Mouse (Mus musculus) olfactory bulb, adult 2 months (tissue): Measurements from ENCODE around the gene Atg4a.

Source experiments
- CTCF ChIP-seq: fragments of 200-500 bp; IDR thresholded peaks from 2 replicates; pipeline ENCODE4 v1.5.1; 2012; ENCODE audit warnings: low read depth, mild to moderate bottlenecking, low read length, moderate library complexity; ENCODE audit not compliant: insufficient read depth
- POLR2A ChIP-seq: fragments of 200-500 bp; IDR thresholded peaks from 2 replicates; pipeline ENCODE4 v1.6.1; 2012; ENCODE audit warnings: mild to moderate bottlenecking, low read depth, low read length, moderate library complexity; ENCODE audit not compliant: insufficient read depth

DNA sequence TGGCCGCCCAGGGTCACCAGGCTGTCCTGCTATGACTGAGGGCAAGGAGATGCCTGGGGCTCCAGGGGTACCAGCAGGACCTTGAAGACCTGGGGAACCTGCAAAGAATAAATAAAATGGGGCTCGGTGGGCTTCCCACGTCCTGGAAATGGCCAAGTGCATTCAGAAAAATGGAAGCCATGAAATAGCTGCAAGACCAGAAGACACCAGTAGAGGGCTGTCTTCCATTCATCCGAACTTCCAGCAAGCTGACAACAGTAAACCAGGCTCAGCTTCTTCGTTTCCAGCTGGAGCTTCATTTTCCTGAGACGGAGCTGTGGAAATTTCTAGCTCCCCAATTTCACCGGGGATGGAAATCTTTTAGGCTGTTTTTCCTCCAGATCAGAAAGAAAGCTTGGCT is 218.6 kb downstream of the Atg4a start:
- TF ChIP-seq POLR2A (no peak), CTCF (no peak)
